Mouse (Mus musculus) lung, embryonic 14.5 days (tissue): Measurements from ENCODE around the gene Armc2. TPM values are rescaled to one million over a fixed set of nuclear protein-coding genes. Genes with fewer than 3 reads are reported as not detected.

Experiments
- ATAC-seq: fragments of 200-750 bp; cut with Nextera tagmentation; 2 replicates; pipeline ENCODE4 v1.8.0; 2017; ENCODE audit warnings: mild to moderate bottlenecking, moderate TSS enrichment, moderate library complexity; ENCODE audit not compliant: insufficient read depth
- DNase-seq: peaks from one replicate; pipeline ENCODE4 v3.0.0-alpha.2; 2015
- H3K27ac ChIP-seq: fragments of 300-500 bp; sonication (generic); 2 replicates; pipeline ENCODE4 v1.5.1; 2014; ENCODE audit warnings: low read depth, mild to moderate bottlenecking, moderate library complexity
- H3K27me3 ChIP-seq: fragments of 300-500 bp; sonication (generic); 2 replicates; pipeline ENCODE4 v1.6.1; 2014; ENCODE audit warnings: low read length, control low read depth; ENCODE audit not compliant: insufficient read depth
- H3K36me3 ChIP-seq: fragments of 300-500 bp; sonication (generic); 2 replicates; pipeline ENCODE4 v1.6.1; 2014; ENCODE audit warnings: control low read depth; ENCODE audit not compliant: insufficient read depth
- H3K4me1 ChIP-seq: fragments of 300-500 bp; sonication (generic); 2 replicates; pipeline ENCODE4 v1.6.1; 2014; ENCODE audit warnings: antibody characterized with exemption, control low read depth; ENCODE audit not compliant: insufficient read depth
- H3K4me2 ChIP-seq: fragments of 300-500 bp; sonication (generic); 2 replicates; pipeline ENCODE4 v1.6.1; 2014; ENCODE audit warnings: mild to moderate bottlenecking
- H3K4me3 ChIP-seq: fragments of 300-500 bp; sonication (generic); 2 replicates; pipeline ENCODE4 v1.5.1; 2014; ENCODE audit warnings: low read depth, low read length
- H3K9ac ChIP-seq: fragments of 300-500 bp; sonication (generic); 2 replicates; pipeline ENCODE4 v1.6.1; 2014
- H3K9me3 ChIP-seq: fragments of 300-500 bp; sonication (generic); 2 replicates; pipeline ENCODE4 v1.6.1; 2016; ENCODE audit warnings: low read depth, low read length, control low read depth
- CTCF ChIP-seq: IDR thresholded peaks from 2 replicates; pipeline ENCODE4 v1.5.1; 2016; ENCODE audit warnings: antibody characterized with exemption, low read depth
- WGBS: fragments of 180-500 bp; shearing (Covaris S2); extraction: QIAGEN DNeasy Blood & Tissue Kit; methylation state at CpG from one replicate; pipeline ENCODE4 v1.1.7; 2014; 5-methylcytosine and 5-hydroxymethylcytosine counted together
- polyA plus RNA-seq: library from polyadenylated mRNA; unstranded; fragments of >200 nt; fragmentation: Nextera tagmentation; extraction: Ambion mirVana; gene quantifications from 2 replicates; pipeline ENCODE4 v1.2.1, GENCODE M21; 2014

Armc2 gene
- polyA plus RNA-seq, 1 experiment from 2014 or later, result 2.6 TPM

DNA sequence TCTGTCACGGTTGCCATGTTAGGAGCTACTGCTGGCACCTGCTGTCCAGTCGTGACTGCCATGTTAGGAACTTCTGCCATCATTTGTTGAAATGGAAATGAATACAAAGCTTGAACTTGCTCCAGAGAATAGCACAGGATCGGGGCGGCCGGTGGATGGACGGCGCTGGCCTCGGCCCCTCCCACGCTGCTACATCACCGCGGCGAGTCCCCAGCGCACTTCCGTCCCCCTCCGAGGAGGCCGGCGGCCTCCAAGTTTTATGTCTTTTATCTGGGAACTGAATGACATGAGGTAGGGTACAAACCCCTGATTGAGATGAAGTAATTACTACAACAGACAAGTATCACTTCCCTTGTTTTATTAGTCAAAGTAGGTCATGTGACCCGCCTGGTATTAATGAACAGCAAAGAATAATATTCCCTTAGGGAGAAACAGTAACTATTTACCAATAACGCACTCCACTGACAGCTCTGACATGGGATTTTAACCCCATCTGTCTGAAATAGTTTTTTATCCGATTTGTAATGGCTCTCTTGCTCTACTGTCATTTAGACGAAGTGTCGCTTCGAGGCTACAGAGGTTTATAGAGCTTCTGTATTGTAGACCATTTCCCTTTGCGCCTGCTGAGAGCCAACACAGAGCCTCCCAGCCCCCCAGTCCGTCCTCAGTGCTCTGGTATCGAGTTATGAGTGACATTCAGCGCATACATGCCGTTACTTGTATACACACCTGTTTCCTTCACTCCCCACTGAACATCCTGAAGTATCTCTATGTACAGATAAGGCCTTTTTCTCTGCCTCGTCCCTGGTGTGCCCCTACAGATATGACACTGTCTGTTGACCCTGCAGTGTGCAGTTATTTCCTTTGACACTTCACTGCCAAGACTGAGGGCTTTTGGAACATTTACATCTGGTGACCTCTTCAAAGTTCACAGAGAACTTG lies 37.3 kb upstream of the Armc2 start:
- Histone ChIP-seq H3K27me3 (no peaks in the 10 kb centered on the region), H3K36me3 (no peaks in the 10 kb centered on the region), H3K4me3 (no peak overlapping the region), H3K9ac (no peak overlapping the region), H3K4me1 (peaks cover 4% of the 10 kb centered on the region), H3K27ac (no peak overlapping the region), H3K9me3 (no peaks in the 10 kb centered on the region), H3K4me2 (peak overlapping the region; percentile 40; the same call in 1 of the 2 replicates)
- peak; percentile 75 for ATAC-seq
- no peak for TF ChIP-seq CTCF
- 52% methylated on average over 28 of the region's 29 CpGs for WGBS
- DNase-seq, result peak; percentile 39

DNA sequence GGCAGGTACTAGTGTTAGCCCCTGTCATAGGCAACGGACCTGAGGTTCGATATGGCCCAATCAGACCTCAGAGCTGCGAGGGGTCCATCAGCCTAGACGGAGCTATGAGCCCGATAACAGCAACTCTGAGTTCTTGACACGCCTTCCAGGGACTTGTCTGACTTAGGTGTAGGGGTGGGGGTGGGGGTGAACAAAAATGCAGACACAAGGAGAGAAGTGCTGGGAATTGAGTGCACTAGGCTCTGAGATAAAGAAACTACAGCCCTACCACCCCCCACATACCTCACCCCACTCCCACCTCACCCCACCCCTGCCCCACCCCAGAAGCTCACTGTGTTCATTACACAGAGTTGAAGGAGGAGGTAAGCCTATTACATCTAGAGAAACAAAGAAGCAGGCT lies 32.8 kb upstream of the Armc2 start:
- no peaks in the 10 kb centered on the region for H3K36me3 ChIP-seq
- no peaks in the 10 kb centered on the region for H3K9me3 ChIP-seq
- TF ChIP-seq CTCF, result no peak
- 63% methylated on average over 6 of the region's 6 CpGs for WGBS
- DNase-seq (no peak), ATAC-seq (peak; percentile 41; the same call in 1 of the 2 replicates)
- H3K27ac ChIP-seq, result no peak overlapping the region
- no peaks in the 10 kb centered on the region for H3K27me3 ChIP-seq
- H3K4me1 ChIP-seq, result no peaks in the 10 kb centered on the region
- H3K9ac ChIP-seq, result no peak overlapping the region
- no peak overlapping the region for H3K4me3 ChIP-seq
- no peak overlapping the region for H3K4me2 ChIP-seq

DNA sequence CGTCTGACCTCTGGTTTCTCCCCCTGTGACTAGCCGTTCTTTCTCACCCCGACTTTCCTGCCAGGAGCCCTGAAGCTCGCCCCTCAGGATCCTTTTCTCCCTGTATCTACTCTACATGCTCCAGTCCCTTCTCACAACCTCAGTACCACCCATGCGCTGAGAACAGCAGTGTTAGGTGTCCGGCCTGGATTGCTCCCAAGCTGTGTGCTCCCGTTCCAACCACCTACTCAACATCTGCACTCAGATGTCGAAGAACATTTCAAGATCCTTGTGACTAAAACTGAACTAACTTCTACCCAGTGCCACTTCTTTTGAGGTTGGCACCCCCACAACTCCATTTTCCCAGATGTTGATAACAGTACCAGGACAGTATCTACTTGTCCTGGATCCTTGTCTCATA lies 30.4 kb upstream of the Armc2 start:
- no peak for TF ChIP-seq CTCF
- H3K9me3 ChIP-seq, result no peaks in the 10 kb centered on the region
- H3K27me3 ChIP-seq, result no peaks in the 10 kb centered on the region
- H3K27ac ChIP-seq, result no peak overlapping the region
- H3K4me2 ChIP-seq, result no peak overlapping the region
- H3K36me3 ChIP-seq, result no peaks in the 10 kb centered on the region
- no peaks in the 10 kb centered on the region for H3K4me1 ChIP-seq
- no peak overlapping the region for H3K4me3 ChIP-seq
- 80% methylated on average over 8 of the region's 8 CpGs for WGBS
- no peak for DNase-seq
- ATAC-seq, result no peak
- H3K9ac ChIP-seq, result no peak overlapping the region

DNA sequence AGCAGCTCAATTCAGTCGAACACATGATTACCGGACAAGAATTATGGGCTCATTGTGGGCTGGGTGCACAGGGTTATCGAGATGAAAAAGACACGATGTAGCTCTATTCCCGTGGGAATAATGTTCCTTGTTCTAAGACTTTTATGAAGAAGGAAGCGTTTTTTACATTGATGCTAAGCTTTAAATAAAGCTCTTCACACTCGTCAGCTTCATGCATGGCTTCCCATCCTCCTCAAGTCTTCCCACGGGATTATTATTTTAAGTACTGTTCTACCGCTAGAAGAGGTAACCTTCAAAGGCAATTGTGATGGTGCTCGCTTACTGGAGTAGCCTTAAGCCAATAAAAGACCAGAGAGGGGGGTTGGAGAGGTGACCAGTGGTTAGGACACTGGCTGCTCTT lies 26.3 kb upstream of the Armc2 start:
- H3K36me3 ChIP-seq, result no peaks in the 10 kb centered on the region
- peaks cover 5% of the 10 kb centered on the region; the same call in 1 of the 2 replicates for H3K4me1 ChIP-seq
- H3K9ac ChIP-seq, result no peak overlapping the region
- no peak for ATAC-seq
- H3K9me3 ChIP-seq, result no peaks in the 10 kb centered on the region
- no peak for TF ChIP-seq CTCF
- H3K27ac ChIP-seq, result no peak overlapping the region
- 85% methylated on average over 10 of the region's 10 CpGs for WGBS
- DNase-seq, result no peak
- no peaks in the 10 kb centered on the region for H3K27me3 ChIP-seq
- H3K4me3 ChIP-seq, result no peak overlapping the region
- H3K4me2 ChIP-seq, result no peak overlapping the region

DNA sequence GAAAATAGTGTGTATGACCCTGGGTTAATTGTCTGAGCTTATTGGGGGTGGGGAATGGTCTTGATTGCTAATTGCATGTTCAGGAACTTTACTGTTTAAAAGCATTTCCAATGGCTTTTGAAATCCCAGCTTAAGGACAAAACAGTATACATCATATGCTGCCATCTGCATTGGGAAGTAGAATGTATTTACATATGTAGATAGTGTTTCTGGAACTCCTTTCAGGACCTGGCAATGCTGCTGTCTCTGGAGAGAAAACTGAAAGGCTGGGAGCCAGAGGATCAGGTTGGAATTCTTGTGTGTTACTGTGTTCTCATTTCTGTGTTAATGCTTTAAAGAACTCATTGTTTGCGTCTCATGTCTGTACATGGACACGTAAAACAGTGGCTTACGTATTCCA lies 25.1 kb upstream of the Armc2 start:
- H3K9ac ChIP-seq, result no peak overlapping the region
- 95% methylated on average over 3 of the region's 3 CpGs for WGBS
- H3K27ac ChIP-seq, result no peak overlapping the region
- H3K36me3 ChIP-seq, result no peaks in the 10 kb centered on the region
- H3K27me3 ChIP-seq, result no peaks in the 10 kb centered on the region
- DNase-seq (no peak), ATAC-seq (no peak)
- no peak overlapping the region for H3K4me2 ChIP-seq
- TF ChIP-seq CTCF, result no peak
- H3K4me1 ChIP-seq, result peaks cover 5% of the 10 kb centered on the region; the same call in 1 of the 2 replicates
- no peaks in the 10 kb centered on the region for H3K9me3 ChIP-seq
- no peak overlapping the region for H3K4me3 ChIP-seq

DNA sequence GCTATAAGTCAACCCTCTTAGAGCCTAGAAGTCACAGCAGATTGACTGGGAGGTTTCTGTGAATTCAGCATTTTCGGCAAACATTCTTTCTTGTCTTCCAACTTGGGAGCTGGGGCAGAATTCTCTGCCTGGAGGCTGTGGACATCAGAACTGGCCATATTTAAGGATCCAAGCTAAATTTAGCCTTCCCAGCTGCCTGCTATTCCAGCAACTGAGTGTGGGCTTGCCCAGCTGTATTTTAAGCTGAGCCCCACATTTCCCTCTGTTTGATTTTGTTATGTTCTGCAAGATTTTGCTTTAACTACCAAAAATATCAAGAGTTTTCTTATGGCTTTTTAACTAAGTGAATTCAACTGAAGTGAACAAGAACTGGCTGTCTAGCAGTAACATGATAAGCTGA lies 24.6 kb upstream of the Armc2 start:
- no peaks in the 10 kb centered on the region for H3K9me3 ChIP-seq
- H3K4me3 ChIP-seq, result no peak overlapping the region
- ATAC-seq (no peak), DNase-seq (no peak)
- H3K27ac ChIP-seq, result no peak overlapping the region
- H3K36me3 ChIP-seq, result no peaks in the 10 kb centered on the region
- H3K9ac ChIP-seq, result no peak overlapping the region
- no peak for TF ChIP-seq CTCF
- H3K4me2 ChIP-seq, result no peak overlapping the region
- H3K27me3 ChIP-seq, result no peaks in the 10 kb centered on the region
- peaks cover 5% of the 10 kb centered on the region; the same call in 1 of the 2 replicates for H3K4me1 ChIP-seq
- 68% methylated on average over 1 of the region's 1 CpGs for WGBS

DNA sequence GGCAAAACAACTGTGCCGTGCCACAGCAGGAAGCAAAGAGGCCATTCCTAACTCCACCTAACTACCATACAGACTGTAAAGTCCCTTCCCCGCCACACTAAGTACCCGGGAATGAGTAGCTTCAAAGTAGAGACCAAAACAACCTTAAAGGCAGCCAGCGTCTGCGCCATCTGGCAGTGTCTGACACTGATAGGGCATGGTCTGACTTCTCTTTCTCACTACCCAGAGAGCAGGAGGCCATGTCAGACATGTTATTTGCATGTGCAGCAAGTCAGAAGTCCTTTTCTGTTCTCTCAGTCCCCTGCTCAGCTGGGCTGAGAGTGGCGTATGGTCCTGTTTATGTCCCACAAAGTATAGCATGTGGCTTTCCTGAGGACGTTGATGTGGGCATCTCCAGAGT lies 23.8 kb upstream of the Armc2 start:
- Histone ChIP-seq H3K4me3 (no peak overlapping the region), H3K27me3 (no peaks in the 10 kb centered on the region), H3K36me3 (no peaks in the 10 kb centered on the region), H3K4me1 (peaks cover 10% of the 10 kb centered on the region; the same call in 1 of the 2 replicates), H3K9ac (no peak overlapping the region), H3K9me3 (no peaks in the 10 kb centered on the region), H3K4me2 (no peak overlapping the region), H3K27ac (no peak overlapping the region)
- no peak for TF ChIP-seq CTCF
- ATAC-seq (no peak), DNase-seq (no peak)
- WGBS, result 54% methylated on average over 7 of the region's 7 CpGs
